Mouse (Mus musculus) hindbrain, embryonic 11.5 days (tissue): ENCODE data around the gene Ost4. TPM values are rescaled to one million over a fixed set of nuclear protein-coding genes. Genes with fewer than 3 reads are reported as not detected.
A peak's percentile ranks its signal among the peaks of the same experiment; 100 is the strongest.

Experiments
- ATAC-seq: fragments of 200-750 bp; cut with Nextera tagmentation; 2 replicates; pipeline ENCODE4 v1.8.0; 2017; ENCODE audit warnings: mild to moderate bottlenecking, moderate TSS enrichment, moderate library complexity; ENCODE audit not compliant: low FRiP score
- DNase-seq: peaks from one replicate; pipeline ENCODE4 v3.0.0-alpha.2; 2015; ENCODE audit warnings: low spot score
- H3K27ac ChIP-seq: fragments of 300-500 bp; sonication (generic); 2 replicates; pipeline ENCODE4 v1.5.1; 2014; ENCODE audit warnings: mild to moderate bottlenecking, low read depth, low read length
- H3K27me3 ChIP-seq: fragments of 300-500 bp; sonication (generic); 2 replicates; pipeline ENCODE4 v1.6.1; 2014; ENCODE audit warnings: mild to moderate bottlenecking, low read length, moderate library complexity, mixed read lengths; ENCODE audit not compliant: control insufficient read depth, insufficient read depth
- H3K36me3 ChIP-seq: fragments of 300-500 bp; sonication (generic); 2 replicates; pipeline ENCODE4 v1.6.1; 2014; ENCODE audit warnings: mild to moderate bottlenecking, low read length, moderate library complexity, mixed read lengths; ENCODE audit not compliant: control insufficient read depth, insufficient read depth
- H3K4me1 ChIP-seq: fragments of 300-500 bp; sonication (generic); replicated peaks from 2 replicates; pipeline ENCODE4 v1.6.1; 2014; ENCODE audit warnings: low read length, mixed read lengths; ENCODE audit not compliant: control insufficient read depth, insufficient read depth
- H3K4me2 ChIP-seq: fragments of 300-500 bp; sonication (generic); replicated peaks from 2 replicates; pipeline ENCODE4 v1.6.1; 2014; ENCODE audit warnings: mild to moderate bottlenecking, low read depth, low read length
- H3K4me3 ChIP-seq: fragments of 300-500 bp; sonication (generic); 2 replicates; pipeline ENCODE4 v1.5.1; 2014; ENCODE audit warnings: low read depth, low read length
- H3K9ac ChIP-seq: fragments of 300-500 bp; sonication (generic); 2 replicates; pipeline ENCODE4 v1.6.1; 2014; ENCODE audit warnings: low read depth, low read length
- H3K9me3 ChIP-seq: fragments of 300-500 bp; sonication (generic); 2 replicates; pipeline ENCODE4 v1.6.1; 2016; ENCODE audit warnings: low read length; ENCODE audit not compliant: control insufficient read depth
- WGBS: fragments of 180-500 bp; shearing (Covaris S2); extraction: QIAGEN DNeasy Blood & Tissue Kit; methylation state at CpG from one replicate; pipeline ENCODE4 v1.1.7; 2014; 5-methylcytosine and 5-hydroxymethylcytosine counted together
- polyA plus RNA-seq: library from polyadenylated mRNA; unstranded; fragments of >200 nt; fragmentation: Nextera tagmentation; extraction: Ambion mirVana; gene quantifications from 2 replicates; pipeline ENCODE4 v1.2.1, GENCODE M21; 2014

The Ost4 gene
- polyA plus RNA-seq, 1 experiment from 2014 or later = 338 TPM

- Histone ChIP-seq H3K4me2 (no peak overlapping the region), H3K4me1 (no peaks in the 10 kb centered on the region), H3K27me3 (no peaks in the 10 kb centered on the region), H3K36me3 (0 out of 2 replicates have a peak, but pooled peaks cover 4% of the 10 kb centered on the region), H3K9ac (no peak overlapping the region), H3K9me3 (no peaks in the 10 kb centered on the region), H3K4me3 (no peak overlapping the region), H3K27ac (no peak overlapping the region)
- DNase-seq = no peak
- ATAC-seq = no peak
- 97% methylated on average over 5 of the region's 5 CpGs for WGBS
These were observed 5.7 kb downstream of the Ost4 start for GRCm38 (mm10) chr5:30901860-30902259.

- ATAC-seq (no peak), DNase-seq (no peak)
- Histone ChIP-seq H3K9ac (no peak overlapping the region; the same call in 1 of the 2 replicates), H3K36me3 (no peaks in the 10 kb centered on the region; the same call in 1 of the 2 replicates), H3K4me1 (no peaks in the 10 kb centered on the region; the same call in none of the 2 replicates), H3K27me3 (no peaks in the 10 kb centered on the region), H3K27ac (no peak overlapping the region), H3K4me2 (peak overlapping the region; percentile 90; the same call in 1 of the 2 replicates), H3K9me3 (no peaks in the 10 kb centered on the region), H3K4me3 (peak overlapping the region; percentile 63; the same call in 1 of the 2 replicates)
- WGBS = 92% methylated on average over 7 of the region's 7 CpGs
These were observed 17.2 kb downstream of the Ost4 start for GRCm38 (mm10) chr5:30890375-30890774.

GRCm38 (mm10) chr5:30889088-30889754, 18.4 kb downstream of the Ost4 start:
- H3K36me3 ChIP-seq = no peaks in the 10 kb centered on the region
- H3K27me3 ChIP-seq = no peaks in the 10 kb centered on the region
- H3K4me3 ChIP-seq = peak overlapping the region; percentile 63
- WGBS = 1% methylated on average over 30 of the region's 42 CpGs
- H3K4me1 ChIP-seq = no peaks in the 10 kb centered on the region; the same call in none of the 2 replicates
- peak overlapping the region; percentile 74 for H3K9ac ChIP-seq
- peak overlapping the region; percentile 95 for H3K27ac ChIP-seq
- peak overlapping the region; percentile 90 for H3K4me2 ChIP-seq
- H3K9me3 ChIP-seq = no peaks in the 10 kb centered on the region
- ATAC-seq (peak; percentile 29), DNase-seq (no peak)

- H3K4me2 ChIP-seq = peak within 1 kb of the TSS; percentile 90
- H3K4me1 ChIP-seq = no peaks in the 10 kb centered on the region; the same call in none of the 2 replicates
- peak; percentile 95 for ATAC-seq
- H3K27ac ChIP-seq = peak within 1 kb of the TSS; percentile 95
- H3K4me3 ChIP-seq = peak within 1 kb of the TSS; percentile 63
- H3K27me3 ChIP-seq = no peaks in the 10 kb centered on the region
- WGBS = under 1% methylated on average over 37 of the region's 42 CpGs
- H3K9me3 ChIP-seq = no peaks in the 10 kb centered on the region
- no peaks in the 10 kb centered on the region for H3K36me3 ChIP-seq
- peak within 1 kb of the TSS; percentile 74 for H3K9ac ChIP-seq
- peak; percentile 95 for DNase-seq
These were observed 19.1 kb downstream of the Ost4 start, which contains the start of gene Agbl5 for GRCm38 (mm10) chr5:30888337-30889087. Gene Agbl5 (plus strand): TSS chr5:30888694.

- peak overlapping the region; percentile 68 for H3K9ac ChIP-seq
- H3K4me2 ChIP-seq = peak overlapping the region; percentile 90
- WGBS = under 1% methylated on average over 28 of the region's 28 CpGs
- peak; percentile 96 for DNase-seq
- H3K27ac ChIP-seq = peak overlapping the region; percentile 95
- H3K4me1 ChIP-seq = no peaks in the 10 kb centered on the region; the same call in none of the 2 replicates
- no peaks in the 10 kb centered on the region for H3K36me3 ChIP-seq
- H3K27me3 ChIP-seq = no peaks in the 10 kb centered on the region
- ATAC-seq = peak; percentile 89
- H3K4me3 ChIP-seq = peak overlapping the region; percentile 63
- no peaks in the 10 kb centered on the region for H3K9me3 ChIP-seq
These were observed 19.7 kb downstream of the Ost4 start for GRCm38 (mm10) chr5:30887858-30888336.

GRCm38 (mm10) chr5:30887331-30887761, 20.2 kb downstream of the Ost4 start:
- H3K36me3 ChIP-seq = no peaks in the 10 kb centered on the region
- peak overlapping the region; percentile 63 for H3K4me3 ChIP-seq
- under 1% methylated on average over 19 of the region's 19 CpGs for WGBS
- no peaks in the 10 kb centered on the region; the same call in none of the 2 replicates for H3K4me1 ChIP-seq
- peak overlapping the region; percentile 90 for H3K4me2 ChIP-seq
- no peaks in the 10 kb centered on the region for H3K9me3 ChIP-seq
- H3K27ac ChIP-seq = peak overlapping the region; percentile 95
- peak overlapping the region; percentile 68 for H3K9ac ChIP-seq
- ATAC-seq (peak; percentile 67), DNase-seq (peak; percentile 78)
- H3K27me3 ChIP-seq = no peaks in the 10 kb centered on the region

GRCm38 (mm10) chr5:30886731-30887130, 20.9 kb downstream of the Ost4 start:
- Histone ChIP-seq H3K27me3 (no peaks in the 10 kb centered on the region), H3K4me2 (peak overlapping the region; percentile 90), H3K4me1 (no peaks in the 10 kb centered on the region; the same call in none of the 2 replicates), H3K36me3 (no peaks in the 10 kb centered on the region), H3K27ac (peak overlapping the region; percentile 95), H3K4me3 (peak overlapping the region; percentile 63), H3K9me3 (no peaks in the 10 kb centered on the region), H3K9ac (peak overlapping the region; percentile 68)
- WGBS = 35% methylated on average over 5 of the region's 5 CpGs
- DNase-seq = peak; percentile 41
- ATAC-seq = no peak

GRCm38 (mm10) chr5:30886209-30886608, 21.4 kb downstream of the Ost4 start:
- Histone ChIP-seq H3K9me3 (no peaks in the 10 kb centered on the region), H3K36me3 (no peaks in the 10 kb centered on the region), H3K27ac (no peak overlapping the region), H3K4me3 (no peak overlapping the region), H3K4me2 (no peak overlapping the region; the same call in 1 of the 2 replicates), H3K4me1 (no peaks in the 10 kb centered on the region; the same call in none of the 2 replicates), H3K9ac (no peak overlapping the region), H3K27me3 (no peaks in the 10 kb centered on the region)
- ATAC-seq = no peak
- DNase-seq = no peak
- WGBS = 61% methylated on average over 4 of the region's 4 CpGs
